Mouse (Mus musculus): ENCODE results near the gene Cbx1. TPM values are rescaled to one million over a fixed set of nuclear protein-coding genes. Genes with fewer than 3 reads are reported as not detected.
A peak's percentile ranks its signal among the peaks of the same experiment; 100 is the strongest.

The Cbx1 gene
- total RNA-seq (2015) (61.3 and 70.5 TPM in 2 replicates), total RNA-seq (2017) (94.4 and 116 TPM in 2 replicates)

GRCm38 (mm10) chr11:96788871-96789795, at the start of gene Cbx1:
Gene Cbx1, plus strand, starts transcription at chr11:96789127.
- ATAC-seq (replicated peaks; ENCODE audit: poor library complexity) = peak; percentile 92

- ATAC-seq (replicated peaks; ENCODE audit: poor library complexity) = no peak
These were observed 48.1 kb upstream of the Cbx1 start for GRCm38 (mm10) chr11:96740796-96741195.

DNA sequence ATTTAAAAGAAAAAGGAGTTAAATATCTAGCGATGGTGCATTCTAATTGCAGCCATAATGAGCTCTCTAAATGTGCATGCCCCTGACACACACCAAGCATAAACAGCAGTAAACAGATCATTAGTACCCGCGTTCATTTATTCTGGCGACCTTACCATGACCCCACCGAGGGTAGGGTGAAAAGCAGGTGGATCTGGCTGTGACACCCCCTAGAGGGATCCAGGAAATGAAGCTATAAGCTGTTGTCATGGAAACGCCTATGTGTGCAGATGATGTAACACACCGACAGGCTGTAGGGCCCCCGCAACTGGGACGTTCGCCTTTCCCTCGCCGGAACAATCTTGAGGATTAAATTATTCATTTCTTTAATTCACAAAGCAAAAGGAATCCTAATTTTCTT, 46.9 kb upstream of the Cbx1 start:
- ATAC-seq (replicated peaks; ENCODE audit: poor library complexity) = no peak

GRCm38 (mm10) chr11:96743000-96743399, 45.9 kb upstream of the Cbx1 start:
- no peak for ATAC-seq (replicated peaks; ENCODE audit: poor library complexity)

- no peak for ATAC-seq (replicated peaks; ENCODE audit: poor library complexity)
These were observed 45.0 kb upstream of the Cbx1 start for GRCm38 (mm10) chr11:96743891-96744290.

GRCm38 (mm10) chr11:96746648-96747047, 42.3 kb upstream of the Cbx1 start:
- ATAC-seq (replicated peaks; ENCODE audit: poor library complexity) = no peak

- ATAC-seq (replicated peaks; ENCODE audit: poor library complexity) = no peak
These were observed 41.4 kb upstream of the Cbx1 start for GRCm38 (mm10) chr11:96747555-96747954.

DNA sequence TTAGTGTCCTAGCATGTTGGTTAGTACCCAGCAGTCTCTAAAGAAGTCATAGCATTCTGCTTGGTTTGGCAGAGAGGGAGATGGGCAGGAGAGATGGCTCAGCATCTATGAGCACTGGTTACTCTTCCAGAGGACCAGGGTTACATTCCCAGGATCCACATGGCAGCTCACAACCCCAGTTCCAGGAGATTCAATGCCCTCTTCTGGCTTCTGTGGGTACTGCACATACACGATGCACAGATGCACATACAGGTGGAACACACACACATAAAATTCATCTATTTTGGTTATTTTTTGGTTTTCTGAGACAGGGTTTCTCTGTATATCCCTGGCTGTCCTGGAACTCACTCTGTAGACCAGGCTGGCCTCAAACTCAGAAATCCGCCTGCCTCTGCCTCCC, 33.6 kb upstream of the Cbx1 start:
- ATAC-seq (replicated peaks; ENCODE audit: poor library complexity) = no peak

DNA sequence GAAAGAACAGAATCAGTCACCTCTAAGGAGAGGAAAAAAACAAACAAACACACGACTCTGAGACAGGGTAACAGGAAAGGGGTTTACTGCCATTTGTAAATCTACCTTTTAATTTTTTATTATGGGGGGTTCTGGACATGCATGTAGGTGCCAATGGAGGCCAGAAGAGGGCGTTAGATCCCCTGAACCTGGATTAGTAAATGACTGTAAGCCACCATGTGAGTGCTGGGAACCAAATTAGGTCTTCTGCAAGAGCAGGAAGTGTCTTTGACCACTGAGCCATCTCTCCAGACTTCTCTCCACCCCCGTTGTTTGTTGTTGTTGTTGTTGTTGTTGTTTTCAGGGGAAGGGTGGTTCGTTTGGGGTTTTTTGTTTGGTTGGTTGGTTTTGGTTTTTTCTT, 31.5 kb upstream of the Cbx1 start:
- no peak for ATAC-seq (replicated peaks; ENCODE audit: poor library complexity)

GRCm38 (mm10) chr11:96758402-96758801, 30.5 kb upstream of the Cbx1 start:
- no peak for ATAC-seq (replicated peaks; ENCODE audit: poor library complexity)

- ATAC-seq (replicated peaks; ENCODE audit: poor library complexity) = peak; percentile 93
These were observed 28.9 kb upstream of the Cbx1 start for GRCm38 (mm10) chr11:96760042-96760441.

DNA sequence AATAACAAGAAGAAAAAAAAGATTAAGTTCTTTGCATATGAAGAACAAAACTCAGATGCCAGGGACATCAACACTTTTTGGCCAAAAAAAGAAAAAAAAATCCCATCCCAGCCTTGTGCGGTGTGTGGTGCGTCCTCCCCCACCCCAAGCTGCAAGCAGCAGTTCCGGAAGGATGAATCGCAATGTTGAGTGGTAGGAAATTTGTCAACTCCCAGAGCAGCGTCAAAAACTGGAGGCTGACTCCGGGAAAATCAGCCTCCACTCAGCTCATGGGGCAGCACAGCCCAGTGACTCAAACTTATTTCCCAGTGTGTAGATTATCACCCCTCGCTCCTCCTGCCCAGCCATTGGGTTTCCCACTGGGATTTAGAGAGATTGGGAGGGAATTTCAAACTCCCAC, 26.9 kb upstream of the Cbx1 start:
- no peak for ATAC-seq (replicated peaks; ENCODE audit: poor library complexity)

DNA sequence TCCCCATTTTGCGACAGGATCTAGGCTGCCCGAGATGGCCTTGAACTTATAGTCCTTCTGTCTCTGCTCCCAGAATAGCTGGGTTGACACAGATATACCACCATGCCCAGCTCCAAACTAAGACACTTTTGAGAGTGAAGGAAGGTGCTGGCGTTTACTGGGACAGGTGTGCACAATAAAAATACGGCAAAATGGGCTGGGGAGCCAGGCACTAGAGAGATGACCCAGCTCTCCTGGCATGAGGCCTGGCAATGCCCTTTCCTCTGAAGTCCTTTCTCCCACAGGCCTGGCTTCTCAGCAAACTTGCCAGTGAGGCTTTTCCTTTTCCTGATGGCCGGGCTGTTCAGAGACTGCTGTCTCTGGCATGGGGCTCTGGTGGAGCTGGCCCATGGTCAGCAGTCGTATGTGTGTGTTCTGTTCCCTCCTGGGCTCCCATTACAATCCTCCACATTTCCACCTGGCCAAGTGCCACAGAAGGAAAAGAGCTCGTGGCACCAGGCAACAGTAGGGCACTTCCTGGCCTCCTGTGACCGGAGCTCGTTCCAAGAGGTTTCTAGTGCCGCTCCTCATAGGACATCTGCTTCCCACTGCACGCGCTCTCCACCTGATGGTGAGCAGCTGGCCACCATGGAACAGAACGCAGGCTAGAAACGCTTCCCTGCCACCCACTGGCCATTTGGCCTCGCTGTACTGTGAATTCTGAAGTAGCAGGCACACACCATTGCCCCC, 26.0 kb upstream of the Cbx1 start:
- no peak for ATAC-seq (replicated peaks; ENCODE audit: poor library complexity)

- ATAC-seq (replicated peaks; ENCODE audit: poor library complexity) = no peak
These were observed 24.2 kb upstream of the Cbx1 start for GRCm38 (mm10) chr11:96764511-96765350.

- ATAC-seq (replicated peaks; ENCODE audit: poor library complexity) = peak; percentile 90
These were observed 23.3 kb upstream of the Cbx1 start for GRCm38 (mm10) chr11:96765645-96766044.

DNA sequence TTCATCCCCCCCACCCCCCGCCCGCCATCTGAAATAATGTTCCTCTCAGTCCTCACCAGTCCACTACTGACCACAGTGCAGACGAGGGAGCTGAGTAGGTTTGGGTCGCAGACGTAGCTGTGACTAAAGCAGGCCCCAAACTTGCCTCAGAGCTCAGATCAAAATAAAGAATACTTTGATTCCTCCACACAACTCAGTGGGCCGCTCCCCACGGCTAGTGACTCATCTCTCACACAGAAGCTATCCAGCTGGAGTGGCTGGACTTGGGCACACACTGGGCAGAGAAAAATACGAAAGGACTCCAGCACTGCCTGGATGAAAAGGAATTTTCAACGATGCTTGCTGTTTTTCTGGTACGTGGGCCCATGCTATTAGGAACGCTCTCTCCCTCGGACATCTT, 22.4 kb upstream of the Cbx1 start:
- no peak for ATAC-seq (replicated peaks; ENCODE audit: poor library complexity)

DNA sequence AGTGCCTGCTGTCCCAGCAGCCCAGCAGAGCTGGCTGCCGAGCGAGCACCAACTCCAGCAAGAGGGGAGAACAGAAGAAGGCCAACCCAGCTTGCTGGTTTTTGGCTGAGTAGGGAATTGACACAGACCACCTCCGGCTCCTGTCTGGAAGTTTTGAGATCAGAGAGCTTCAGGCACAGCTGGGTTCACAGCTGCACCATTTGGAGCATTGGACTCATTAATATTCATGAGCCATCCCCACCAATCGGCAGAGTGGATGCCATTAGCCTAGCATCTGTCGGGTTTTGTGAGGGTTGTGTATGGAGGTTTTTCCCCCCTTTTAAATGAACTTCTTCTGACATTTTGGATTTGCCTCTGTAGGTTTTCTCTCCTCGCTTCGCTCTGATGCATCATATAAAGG, 21.8 kb upstream of the Cbx1 start:
- no peak for ATAC-seq (replicated peaks; ENCODE audit: poor library complexity)

DNA sequence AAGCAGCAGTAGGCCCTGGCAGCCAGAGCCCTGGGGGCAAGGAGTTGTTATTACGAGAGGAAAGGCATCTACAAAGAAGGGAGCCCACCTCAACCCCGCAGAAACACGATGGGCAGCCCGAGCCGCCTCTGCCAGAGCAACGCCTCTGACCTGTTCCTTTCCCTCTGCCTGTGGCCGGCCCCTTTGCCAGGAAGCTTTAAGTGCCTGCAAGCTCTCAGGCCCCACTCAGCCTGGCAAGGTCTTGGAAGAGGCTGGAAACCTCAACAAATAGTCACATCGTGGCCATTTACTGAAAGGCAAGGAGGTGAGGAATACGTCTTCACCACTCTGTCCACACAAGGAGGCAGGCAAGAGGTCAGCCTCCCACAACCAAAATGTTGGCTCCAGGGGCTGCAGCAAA, 20.7 kb upstream of the Cbx1 start:
- no peak for ATAC-seq (replicated peaks; ENCODE audit: poor library complexity)

GRCm38 (mm10) chr11:96771274-96771975, 17.5 kb upstream of the Cbx1 start:
- no peak for ATAC-seq (replicated peaks; ENCODE audit: poor library complexity)

DNA sequence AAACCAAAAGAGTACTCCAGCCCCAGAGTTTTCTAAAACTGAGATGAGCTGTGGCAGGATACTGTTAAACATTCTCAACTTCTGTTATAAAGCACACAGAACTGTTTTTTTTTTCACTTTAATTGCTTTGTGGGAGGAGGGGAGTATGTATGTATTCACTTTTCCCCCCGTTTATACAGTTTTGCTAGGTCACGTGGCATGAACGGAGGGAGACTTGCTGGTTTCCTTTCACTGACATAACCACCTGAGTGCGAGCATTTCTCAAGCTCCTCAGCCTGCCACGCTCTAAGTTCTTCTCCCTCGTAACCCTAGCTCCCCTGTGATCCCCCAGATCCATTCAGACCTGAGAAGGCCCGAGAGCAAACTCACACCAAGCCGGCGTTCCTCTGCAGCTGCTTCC, 16.5 kb upstream of the Cbx1 start:
- no peak for ATAC-seq (replicated peaks; ENCODE audit: poor library complexity)

- ATAC-seq (replicated peaks; ENCODE audit: poor library complexity) = no peak
These were observed 14.4 kb upstream of the Cbx1 start for GRCm38 (mm10) chr11:96774536-96774935.

Data from megakaryocyte progenitor cell, adult 5-6 weeks (primary cell).